Mouse (Mus musculus): ENCODE data around the gene Ksr1. TPM values are rescaled to one million over a fixed set of nuclear protein-coding genes. Genes with fewer than 3 reads are reported as not detected.

Ksr1 gene
- total and polyA plus RNA-seq, 3 experiments, result 22.5 to 73.1 (median 61.2) TPM

GRCm38 (mm10) chr11:78982042-78982441 is 164.2 kb downstream of the Ksr1 start:
- Histone ChIP-seq H3K4me1 (ENCODE audit: control insufficient read depth in 1 of 2, insufficient read depth in 2 of 2) (peaks cover 8 to 27% of the 10 kb centered on the region in 2 experiments), H3K9ac (ENCODE audit: insufficient read depth, low read depth) (no peak overlapping the region), H3K27ac (ENCODE audit: insufficient read depth, low read depth) (no peak overlapping the region), H3K4me2 (ENCODE audit: insufficient read depth, low read depth, poor library complexity, severe bottlenecking) (no peak overlapping the region), H3K9me3 (replicated peaks; ENCODE audit: low read length) (no peaks in the 10 kb centered on the region), H3K27me3 (replicated peaks) (no peaks in the 10 kb centered on the region), H3K36me3 (replicated peaks in 1 of 2; ENCODE audit: control insufficient read depth in 1 of 2, insufficient read depth in 1 of 2, low read length in 1 of 2) (peaks cover 0 to 73% of the 10 kb centered on the region in 2 experiments), H3K79me2 (replicated peaks; ENCODE audit: control insufficient read depth, extremely low read depth, insufficient read depth, poor library complexity, severe bottlenecking) (no peaks in the 10 kb centered on the region), H3K4me3 (replicated peaks in 1 of 3; ENCODE audit: low read depth in 2 of 3, low read length in 2 of 3, poor library complexity in 1 of 3) (no peak overlapping the region)
- in situ Hi-C loops (cut with MboI; ENCODE audit: low pct_ligation_motif_present, low pct_unique_long_range_greater_than_20kb, low sequenced_read_pairs), result no loop called here
- no peak for TF ChIP-seq GABPA (IDR thresholded peaks at IDR 0.05; ENCODE audit: insufficient replicate concordance, low read depth, low read length)
- TF ChIP-seq NELFE (IDR thresholded peaks at IDR 0.05; ENCODE audit: low read depth, low read length), result no peak
- TF ChIP-seq MAFK (IDR thresholded peaks at IDR 0.05; ENCODE audit: insufficient replicate concordance, low read length), result no peak
- no peak for TF ChIP-seq ZC3H11A (IDR thresholded peaks at IDR 0.05; ENCODE audit: low read depth, low read length)
- TF ChIP-seq SMC3 (IDR thresholded peaks at IDR 0.05; ENCODE audit: low read depth, low read length), result no peak
- no peak for TF ChIP-seq ETS1 (conservative IDR thresholded peaks at IDR 0.05; ENCODE audit: low read depth, low read length)
- TF ChIP-seq IRF4 (IDR thresholded peaks at IDR 0.05; ENCODE audit: low read depth, low read length), result no peak
- TF ChIP-seq HCFC1 (IDR thresholded peaks at IDR 0.05; ENCODE audit: low read depth, low read length), result no peak
- TF ChIP-seq POLR2AphosphoS2 (IDR thresholded peaks at IDR 0.05; ENCODE audit: low read depth, low read length), result no peak
- TF ChIP-seq ZMIZ1 (IDR thresholded peaks at IDR 0.05; ENCODE audit: low read depth, low read length), result no peak
- no peak for TF ChIP-seq BHLHE40 (IDR thresholded peaks at IDR 0.05; ENCODE audit: low read depth, low read length)
- no peak for TF ChIP-seq SIN3A (IDR thresholded peaks at IDR 0.05; ENCODE audit: low read length)
- no peak for TF ChIP-seq RCOR1 (conservative IDR thresholded peaks at IDR 0.05; ENCODE audit: low read depth, low read length)
- no peak for DNase-seq (ENCODE audit: extremely low read depth)
- dilution Hi-C loops (cut with MboI; ENCODE audit: extremely low pct_ligation_motif_present, extremely low pct_unique_long_range_greater_than_20kb, low sequenced_read_pairs), result no loop called here

- TF ChIP-seq NELFE (IDR thresholded peaks at IDR 0.05; ENCODE audit: low read depth, low read length) (no peak), JUND (conservative IDR thresholded peaks at IDR 0.05; ENCODE audit: low read depth, low read length) (no peak)
- Histone ChIP-seq H3K4me1 (ENCODE audit: control insufficient read depth in 1 of 2, insufficient read depth in 2 of 2) (peaks cover 8 to 29% of the 10 kb centered on the region in 2 experiments), H3K9me3 (replicated peaks; ENCODE audit: low read length) (no peaks in the 10 kb centered on the region), H3K4me3 (replicated peaks in 1 of 3; ENCODE audit: low read depth in 2 of 3, low read length in 2 of 3, poor library complexity in 1 of 3) (no peak overlapping the region), H3K27ac (ENCODE audit: insufficient read depth, low read depth) (no peak overlapping the region), H3K27me3 (replicated peaks) (no peaks in the 10 kb centered on the region), H3K4me2 (ENCODE audit: insufficient read depth, low read depth, poor library complexity, severe bottlenecking) (no peak overlapping the region), H3K36me3 (replicated peaks in 1 of 2; ENCODE audit: control insufficient read depth in 1 of 2, insufficient read depth in 1 of 2, low read length in 1 of 2) (peaks cover 0 to 74% of the 10 kb centered on the region in 2 experiments), H3K79me2 (replicated peaks; ENCODE audit: control insufficient read depth, extremely low read depth, insufficient read depth, poor library complexity, severe bottlenecking) (no peaks in the 10 kb centered on the region), H3K9ac (ENCODE audit: insufficient read depth, low read depth) (no peak overlapping the region)
- DNase-seq (ENCODE audit: extremely low read depth), result no peak
- in situ Hi-C loops (cut with MboI; ENCODE audit: low pct_ligation_motif_present, low pct_unique_long_range_greater_than_20kb, low sequenced_read_pairs), result no loop called here
- dilution Hi-C loops (cut with MboI; ENCODE audit: extremely low pct_ligation_motif_present, extremely low pct_unique_long_range_greater_than_20kb, low sequenced_read_pairs), result no loop called here
These were observed 166.0 kb downstream of the Ksr1 start for GRCm38 (mm10) chr11:78980083-78980634.
